Mouse (Mus musculus): ENCODE data around the gene Bbc3. TPM values are rescaled to one million over a fixed set of nuclear protein-coding genes. Genes with fewer than 3 reads are reported as not detected.

Bbc3 gene
- polyA plus RNA-seq, 1 experiment from 2014 or later, result 31.1 TPM

DNA sequence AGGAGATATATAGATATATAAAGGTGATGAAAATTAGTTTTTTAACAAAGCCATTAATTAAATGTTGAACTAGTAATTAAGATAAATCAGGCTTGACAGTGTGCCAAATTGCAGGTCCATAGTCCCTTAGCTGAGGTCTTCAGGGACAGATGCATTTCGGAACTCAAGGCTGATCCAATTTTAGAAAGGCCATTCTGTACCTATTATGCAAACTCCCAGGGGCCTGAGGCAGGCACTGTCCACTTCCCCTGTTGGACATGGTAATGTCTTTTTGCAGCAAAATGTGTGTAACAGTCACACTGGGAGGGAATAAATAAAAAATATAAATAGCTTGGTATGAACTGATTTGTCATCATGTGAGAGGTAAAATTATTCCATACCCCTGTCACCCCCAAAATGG lies 37.1 kb upstream of the Bbc3 start:
- Histone ChIP-seq H3K4me2 (replicated peaks; ENCODE audit: low read depth, low read length) (no peak overlapping the region), H3K27me3 (replicated peaks; ENCODE audit: insufficient read depth, low read length) (no peaks in the 10 kb centered on the region), H3K4me1 (ENCODE audit: insufficient read depth, low read depth, low read length) (peaks cover 15% of the 10 kb centered on the region; the same call in 1 of the 2 replicates), H3K36me3 (ENCODE audit: insufficient read depth, low read length) (peaks cover 12% of the 10 kb centered on the region; the same call in 1 of the 2 replicates), H3K9ac (replicated peaks; ENCODE audit: low read depth) (no peak overlapping the region), H3K4me3 (ENCODE audit: low read depth, low read length) (no peak overlapping the region), H3K27ac (ENCODE audit: low read length) (no peak overlapping the region), H3K9me3 (ENCODE audit: low read length) (no peaks in the 10 kb centered on the region)
- no peak for ATAC-seq
- TF ChIP-seq EP300 (IDR thresholded peaks at IDR 0.05) (no peak), CTCF (IDR thresholded peaks at IDR 0.05) (no peak)
- 80% methylated on average over 1 of the region's 1 CpGs for WGBS
- no peak for DNase-seq (ENCODE audit: low spot score)

DNA sequence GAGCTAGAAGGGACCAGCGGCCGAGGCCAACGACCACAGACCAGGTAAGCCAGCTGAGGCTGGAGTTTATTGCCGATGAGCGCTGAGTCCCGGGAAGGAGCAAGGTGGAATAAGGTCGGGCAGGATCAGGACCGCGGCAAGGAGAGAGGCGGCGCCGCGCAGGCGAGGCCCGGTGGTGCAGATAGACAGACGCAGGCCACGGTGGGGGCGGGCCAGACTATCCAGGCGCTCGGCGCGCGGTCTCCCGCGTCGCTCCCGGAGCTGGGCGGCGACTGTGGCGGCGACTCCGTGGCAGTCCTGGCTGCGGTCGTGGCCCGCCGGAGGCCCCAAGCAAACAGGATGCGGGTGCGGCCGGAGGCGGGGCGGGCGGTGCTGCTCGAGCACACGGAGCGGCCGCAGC lies 35.5 kb upstream of the Bbc3 start:
- no peaks in the 10 kb centered on the region for H3K27me3 ChIP-seq (replicated peaks; ENCODE audit: insufficient read depth, low read length)
- ATAC-seq, result peak; percentile 86
- WGBS, result 0% methylated on average over 39 of the region's 46 CpGs

DNA sequence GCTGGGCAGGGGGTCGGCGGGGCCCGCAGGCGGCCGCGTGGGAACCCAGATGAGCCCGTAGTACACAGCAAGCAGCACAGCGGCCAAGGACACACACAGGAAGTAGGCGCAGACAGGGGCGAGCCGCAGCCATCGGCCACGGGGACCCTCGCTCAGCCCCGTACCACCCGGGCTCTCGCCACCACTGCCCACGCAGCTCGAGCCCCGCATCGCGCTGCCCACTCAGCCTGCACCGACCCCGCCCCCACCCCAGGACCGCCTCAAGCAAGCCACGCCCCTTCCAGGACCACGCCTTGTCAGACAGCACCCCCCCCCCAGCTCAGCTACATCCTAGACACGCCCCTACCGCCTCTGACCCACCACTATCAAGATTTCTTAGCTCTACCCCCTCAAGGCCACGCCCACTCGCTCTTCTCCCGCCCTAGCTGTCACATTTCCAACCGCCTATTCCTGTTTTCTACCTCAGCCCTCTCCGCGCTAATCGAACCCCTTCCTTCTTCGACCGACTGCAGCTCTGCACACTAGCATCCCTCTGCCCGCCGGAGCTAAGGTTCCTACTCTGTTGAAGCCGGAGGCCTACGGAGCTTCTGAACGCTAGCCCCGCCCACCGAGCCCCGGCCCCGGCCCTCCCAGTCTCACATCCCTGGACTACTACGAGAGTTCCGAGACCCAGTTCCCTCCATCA lies 35.0 kb upstream of the Bbc3 start, which contains the start of gene Inafm1:
Inafm1 (minus strand) TSS at position 537 of the 685 bp plus-strand sequence.
- H3K27ac ChIP-seq (ENCODE audit: low read length), result peak within 1 kb of the TSS; percentile 80
- TF ChIP-seq EP300 (IDR thresholded peaks at IDR 0.05) (no peak), CTCF (IDR thresholded peaks at IDR 0.05) (no peak)
- H3K9ac ChIP-seq (replicated peaks; ENCODE audit: low read depth), result peak within 1 kb of the TSS; percentile 52
- peak within 1 kb of the TSS; percentile 98 for H3K4me2 ChIP-seq (replicated peaks; ENCODE audit: low read depth, low read length)
- peaks cover 15% of the 10 kb centered on the region; the same call in 1 of the 2 replicates for H3K4me1 ChIP-seq (ENCODE audit: insufficient read depth, low read depth, low read length)
- WGBS, result 1% methylated on average over 29 of the region's 49 CpGs
- peaks cover 22% of the 10 kb centered on the region; the same call in 1 of the 2 replicates for H3K36me3 ChIP-seq (ENCODE audit: insufficient read depth, low read length)
- no peaks in the 10 kb centered on the region for H3K27me3 ChIP-seq (replicated peaks; ENCODE audit: insufficient read depth, low read length)
- DNase-seq (ENCODE audit: low spot score) (peak; percentile 98), ATAC-seq (peak; percentile 90)
- peak within 1 kb of the TSS; percentile 69 for H3K4me3 ChIP-seq (ENCODE audit: low read depth, low read length)
- no peaks in the 10 kb centered on the region for H3K9me3 ChIP-seq (ENCODE audit: low read length)

More for the DNA sequence above, 35.5 kb upstream of the Bbc3 start:
- no peaks in the 10 kb centered on the region for H3K9me3 ChIP-seq (ENCODE audit: low read length)
- peak; percentile 87 for DNase-seq (ENCODE audit: low spot score)
- peaks cover 15% of the 10 kb centered on the region; the same call in 1 of the 2 replicates for H3K4me1 ChIP-seq (ENCODE audit: insufficient read depth, low read depth, low read length)
- peak overlapping the region; percentile 80 for H3K27ac ChIP-seq (ENCODE audit: low read length)
- peak overlapping the region; percentile 69 for H3K4me3 ChIP-seq (ENCODE audit: low read depth, low read length)
- H3K36me3 ChIP-seq (ENCODE audit: insufficient read depth, low read length), result peaks cover 18% of the 10 kb centered on the region; the same call in 1 of the 2 replicates
- TF ChIP-seq EP300 (IDR thresholded peaks at IDR 0.05) (no peak), CTCF (IDR thresholded peaks at IDR 0.05) (peak; percentile 44)
- H3K9ac ChIP-seq (replicated peaks; ENCODE audit: low read depth), result peak overlapping the region; percentile 52
- H3K4me2 ChIP-seq (replicated peaks; ENCODE audit: low read depth, low read length), result peak overlapping the region; percentile 98

DNA sequence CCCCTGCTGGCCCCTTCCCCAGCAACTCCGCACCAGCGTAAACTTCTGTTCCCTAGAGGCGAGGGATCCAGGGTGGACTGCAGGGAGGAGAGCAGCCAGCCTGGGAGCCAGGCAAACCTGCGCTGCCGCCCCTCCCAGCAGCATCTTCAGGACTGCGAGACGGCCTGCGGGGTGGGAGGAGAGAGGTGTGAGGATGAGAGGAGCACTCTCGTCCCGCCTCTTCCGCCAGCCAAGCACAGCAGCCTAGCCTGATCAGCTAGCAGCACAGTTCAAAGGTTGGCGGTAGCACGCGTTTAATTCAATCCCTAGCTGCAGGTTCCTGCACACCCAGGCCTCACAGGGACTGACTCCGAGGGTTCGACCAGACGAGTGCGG lies 34.4 kb upstream of the Bbc3 start:
- Histone ChIP-seq H3K27me3 (replicated peaks; ENCODE audit: insufficient read depth, low read length) (no peaks in the 10 kb centered on the region), H3K4me2 (replicated peaks; ENCODE audit: low read depth, low read length) (peak overlapping the region; percentile 98), H3K9me3 (ENCODE audit: low read length) (no peaks in the 10 kb centered on the region), H3K36me3 (ENCODE audit: insufficient read depth, low read length) (peaks cover 24% of the 10 kb centered on the region; the same call in 1 of the 2 replicates), H3K4me1 (ENCODE audit: insufficient read depth, low read depth, low read length) (peaks cover 15% of the 10 kb centered on the region; the same call in 1 of the 2 replicates), H3K27ac (ENCODE audit: low read length) (peak overlapping the region; percentile 80), H3K9ac (replicated peaks; ENCODE audit: low read depth) (0 out of 2 replicates have a peak overlapping the region, but pooled peaks have one; percentile 52), H3K4me3 (ENCODE audit: low read depth, low read length) (peak overlapping the region; percentile 69)
- ATAC-seq, result peak; percentile 64
- peak; percentile 90 for DNase-seq (ENCODE audit: low spot score)
- no peak for TF ChIP-seq CTCF (IDR thresholded peaks at IDR 0.05)
- no peak for TF ChIP-seq EP300 (IDR thresholded peaks at IDR 0.05)
- under 1% methylated on average over 17 of the region's 18 CpGs for WGBS

DNA sequence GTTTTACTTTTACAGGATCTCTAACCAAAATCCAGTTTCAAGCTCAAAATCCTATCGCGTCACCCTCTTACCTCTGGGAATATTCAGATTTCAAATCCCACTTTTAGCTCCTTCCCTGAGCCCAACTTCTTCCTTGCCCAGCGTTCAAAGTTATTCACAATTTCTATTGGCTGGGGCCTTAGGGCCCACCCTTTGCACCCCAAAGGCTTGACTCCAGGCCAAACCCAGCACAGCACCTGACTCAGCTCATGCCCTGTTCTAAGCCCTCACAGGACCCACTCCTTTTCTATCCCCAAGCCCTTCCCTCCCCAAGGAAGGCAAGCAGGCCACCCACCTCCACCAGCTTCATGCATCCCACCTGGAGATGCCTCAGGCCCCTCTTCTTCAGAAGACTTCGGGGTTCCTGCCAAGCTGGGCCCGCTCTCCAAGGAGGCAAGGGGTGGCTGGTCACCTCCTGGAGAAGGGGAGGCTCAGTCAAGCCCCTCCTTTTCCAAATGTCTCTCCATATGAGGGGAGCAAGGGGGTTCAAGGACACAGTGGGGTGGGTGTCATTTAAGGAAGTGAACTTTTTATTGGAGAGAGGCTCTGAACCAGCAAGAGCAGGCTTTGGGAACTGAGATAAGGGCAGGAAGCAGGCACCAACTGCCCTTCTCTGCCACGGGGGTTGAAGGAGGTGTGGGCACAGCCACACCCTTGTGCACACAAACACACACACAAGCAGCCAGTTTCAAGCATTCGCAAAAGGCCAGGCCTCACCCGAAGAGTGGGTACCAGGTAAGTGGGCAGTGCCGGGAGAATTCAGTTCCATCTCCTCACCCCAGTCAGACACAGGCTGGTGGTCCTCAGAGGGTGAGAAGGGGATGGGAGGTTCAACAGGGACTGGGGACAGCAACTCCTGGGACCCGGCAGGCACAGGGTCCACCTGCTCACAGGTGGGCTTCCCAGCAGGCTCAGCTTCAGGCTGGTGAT lies 33.0 kb upstream of the Bbc3 start:
- 75% methylated on average over 9 of the region's 10 CpGs for WGBS
- Histone ChIP-seq H3K9ac (replicated peaks; ENCODE audit: low read depth) (no peak overlapping the region), H3K27me3 (replicated peaks; ENCODE audit: insufficient read depth, low read length) (no peaks in the 10 kb centered on the region), H3K27ac (ENCODE audit: low read length) (no peak overlapping the region), H3K4me3 (ENCODE audit: low read depth, low read length) (no peak overlapping the region), H3K36me3 (ENCODE audit: insufficient read depth, low read length) (peaks cover 24% of the 10 kb centered on the region; the same call in 1 of the 2 replicates), H3K4me1 (ENCODE audit: insufficient read depth, low read depth, low read length) (peaks cover 15% of the 10 kb centered on the region; the same call in 1 of the 2 replicates), H3K4me2 (replicated peaks; ENCODE audit: low read depth, low read length) (no peak overlapping the region), H3K9me3 (ENCODE audit: low read length) (no peaks in the 10 kb centered on the region)
- no peak for ATAC-seq
- no peak for TF ChIP-seq CTCF (IDR thresholded peaks at IDR 0.05)
- no peak for TF ChIP-seq EP300 (IDR thresholded peaks at IDR 0.05)
- DNase-seq (ENCODE audit: low spot score), result no peak

DNA sequence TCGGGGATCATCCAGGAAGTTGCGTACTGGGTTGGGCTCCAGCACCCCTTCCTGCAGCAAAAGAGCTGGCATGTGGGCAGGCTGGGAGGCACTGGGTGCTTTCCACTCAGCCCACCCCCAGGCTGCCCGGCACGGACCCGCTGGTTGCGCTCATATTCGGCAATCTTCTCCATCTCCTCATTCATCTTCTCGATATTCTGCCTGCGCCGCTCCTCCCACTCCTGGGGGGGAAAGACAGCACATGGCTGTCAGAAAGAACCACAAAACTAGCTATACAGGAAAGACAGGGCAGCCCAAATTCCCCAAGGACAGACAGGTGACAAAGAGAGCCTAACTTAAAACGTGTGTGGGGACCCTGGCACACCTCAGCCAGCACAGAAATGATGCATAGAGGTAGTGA lies 27.5 kb upstream of the Bbc3 start:
- no peaks in the 10 kb centered on the region for H3K27me3 ChIP-seq (replicated peaks; ENCODE audit: insufficient read depth, low read length)
- 85% methylated on average over 11 of the region's 11 CpGs for WGBS
- H3K36me3 ChIP-seq (ENCODE audit: insufficient read depth, low read length), result peaks cover 44% of the 10 kb centered on the region
- no peak overlapping the region for H3K9ac ChIP-seq (replicated peaks; ENCODE audit: low read depth)
- TF ChIP-seq EP300 (IDR thresholded peaks at IDR 0.05), result no peak
- TF ChIP-seq CTCF (IDR thresholded peaks at IDR 0.05), result no peak
- DNase-seq (ENCODE audit: low spot score), result no peak
- H3K4me3 ChIP-seq (ENCODE audit: low read depth, low read length), result no peak overlapping the region
- H3K4me2 ChIP-seq (replicated peaks; ENCODE audit: low read depth, low read length), result no peak overlapping the region
- H3K27ac ChIP-seq (ENCODE audit: low read length), result no peak overlapping the region
- no peaks in the 10 kb centered on the region; the same call in 1 of the 2 replicates for H3K4me1 ChIP-seq (ENCODE audit: insufficient read depth, low read depth, low read length)
- no peak for ATAC-seq
- no peaks in the 10 kb centered on the region for H3K9me3 ChIP-seq (ENCODE audit: low read length)
